Mouse (Mus musculus) megakaryocyte, embryonic 14.5 days (primary cell): ENCODE data around the gene Pdlim7. TPM values are rescaled to one million over a fixed set of nuclear protein-coding genes. Genes with fewer than 3 reads are reported as not detected.

Source experiments
- H3K27me3 ChIP-seq: replicated peaks from 2 replicates; pipeline ENCODE3; 2012; ENCODE audit warnings: inconsistent platforms
- H3K36me3 ChIP-seq: replicated peaks from 2 replicates; pipeline ENCODE3; 2012; ENCODE audit warnings: low read length, inconsistent platforms, mixed read lengths
- H3K4me1 ChIP-seq: 2 replicates; pipeline ENCODE4 v1.6.1; 2012; ENCODE audit warnings: inconsistent platforms
- H3K4me3 ChIP-seq: replicated peaks from 2 replicates; pipeline ENCODE3; 2012; ENCODE audit warnings: moderate library complexity, mild to moderate bottlenecking, inconsistent platforms
- H3K9me3 ChIP-seq: 2 replicates; pipeline ENCODE4 v1.6.1; 2012; ENCODE audit warnings: inconsistent platforms
- FLI1 ChIP-seq: IDR thresholded peaks from 2 replicates; pipeline ENCODE4 v1.6.1; 2012; ENCODE audit warnings: low read length, inconsistent platforms, mixed read lengths
- GATA1 ChIP-seq: IDR thresholded peaks from 3 replicates; pipeline ENCODE4 v1.6.1; 2012; ENCODE audit warnings: mixed read lengths, low read length, inconsistent platforms, borderline replicate concordance
- polyA plus RNA-seq: library from polyadenylated mRNA; stranded (reverse); fragments of >175 nt; gene quantifications from 2 replicates; pipeline ENCODE4 v1.2.3, GENCODE M21; 2012; ENCODE audit warnings: low replicate concordance; ENCODE audit not compliant: insufficient read depth

Gene Pdlim7
- polyA plus RNA-seq, 1 experiment, result 681 TPM

GRCm38 (mm10) chr13:55536194-55537175 is 23.0 kb upstream of the Pdlim7 start, which contains the start of gene Ddx41:
TSS of gene Ddx41 (minus strand) at chr13:55536658.
- H3K36me3 ChIP-seq, result peaks cover 84% of the 10 kb centered on the region
- peak; percentile 95 for TF ChIP-seq GATA1
- TF ChIP-seq FLI1, result no peak
- H3K27me3 ChIP-seq, result no peaks in the 10 kb centered on the region
- peak within 1 kb of the TSS; percentile 98 for H3K4me3 ChIP-seq
- peaks cover 39% of the 10 kb centered on the region for H3K4me1 ChIP-seq
- H3K9me3 ChIP-seq, result no peaks in the 10 kb centered on the region

- Histone ChIP-seq H3K4me3 (peak overlapping the region; percentile 98), H3K27me3 (no peaks in the 10 kb centered on the region), H3K4me1 (peaks cover 46% of the 10 kb centered on the region), H3K36me3 (peaks cover 83% of the 10 kb centered on the region), H3K9me3 (no peaks in the 10 kb centered on the region)
- TF ChIP-seq FLI1 (no peak), GATA1 (no peak)
Observed at GRCm38 (mm10) chr13:55535796-55536193, 22.3 kb upstream of the Pdlim7 start.

GRCm38 (mm10) chr13:55535191-55535590 is 21.7 kb upstream of the Pdlim7 start:
- no peak for TF ChIP-seq FLI1
- no peak for TF ChIP-seq GATA1
- Histone ChIP-seq H3K4me3 (peak overlapping the region; percentile 98), H3K36me3 (peaks cover 83% of the 10 kb centered on the region), H3K27me3 (no peaks in the 10 kb centered on the region), H3K9me3 (no peaks in the 10 kb centered on the region), H3K4me1 (peaks cover 52% of the 10 kb centered on the region)

- Histone ChIP-seq H3K27me3 (no peaks in the 10 kb centered on the region), H3K9me3 (no peaks in the 10 kb centered on the region), H3K4me1 (peaks cover 84% of the 10 kb centered on the region), H3K4me3 (peak within 1 kb of the TSS; percentile 86), H3K36me3 (peaks cover 75% of the 10 kb centered on the region)
- TF ChIP-seq GATA1 (no peak), FLI1 (no peak)
Observed at GRCm38 (mm10) chr13:55529198-55529915, 15.9 kb upstream of the Pdlim7 start, which contains the start of gene Dok3. TSS of gene Dok3 (minus strand) at chr13:55529296.

- no peaks in the 10 kb centered on the region for H3K27me3 ChIP-seq
- H3K9me3 ChIP-seq, result no peaks in the 10 kb centered on the region
- H3K4me3 ChIP-seq, result peak overlapping the region; percentile 86
- TF ChIP-seq FLI1 (no peak), GATA1 (no peak; the same call in 2 of the 3 replicates)
- peaks cover 75% of the 10 kb centered on the region for H3K36me3 ChIP-seq
- H3K4me1 ChIP-seq, result peaks cover 83% of the 10 kb centered on the region
Observed at GRCm38 (mm10) chr13:55527834-55528772, 14.6 kb upstream of the Pdlim7 start.

GRCm38 (mm10) chr13:55527212-55527611 is 13.7 kb upstream of the Pdlim7 start:
- Histone ChIP-seq H3K9me3 (no peaks in the 10 kb centered on the region), H3K4me1 (peaks cover 88% of the 10 kb centered on the region), H3K36me3 (peaks cover 73% of the 10 kb centered on the region), H3K27me3 (no peaks in the 10 kb centered on the region), H3K4me3 (peak overlapping the region; percentile 86)
- TF ChIP-seq FLI1 (no peak), GATA1 (no peak)

GRCm38 (mm10) chr13:55525733-55526553 is 12.5 kb upstream of the Pdlim7 start:
- Histone ChIP-seq H3K36me3 (peaks cover 61% of the 10 kb centered on the region), H3K4me1 (peaks cover 78% of the 10 kb centered on the region), H3K27me3 (peaks cover 3% of the 10 kb centered on the region), H3K4me3 (no peak overlapping the region), H3K9me3 (peaks cover under 1% of the 10 kb centered on the region)
- TF ChIP-seq GATA1 (no peak), FLI1 (no peak)

- no peak overlapping the region for H3K4me3 ChIP-seq
- peaks cover 16% of the 10 kb centered on the region for H3K27me3 ChIP-seq
- H3K4me1 ChIP-seq, result peaks cover 63% of the 10 kb centered on the region
- peaks cover 10% of the 10 kb centered on the region for H3K9me3 ChIP-seq
- peaks cover 43% of the 10 kb centered on the region for H3K36me3 ChIP-seq
- TF ChIP-seq GATA1 (no peak), FLI1 (no peak)
Observed at GRCm38 (mm10) chr13:55523951-55524600, 10.6 kb upstream of the Pdlim7 start.
